Mouse (Mus musculus): Measurements from ENCODE around the gene Uba7.

Uba7 gene

GRCm38 (mm10) chr9:107967437-107967836 is 7.9 kb upstream of the Uba7 start:
- peaks cover 100% of the 10 kb centered on the region for H3K36me3 ChIP-seq (ENCODE audit: insufficient read depth, low read length)
- no peak overlapping the region for H3K4me3 ChIP-seq (replicated peaks; ENCODE audit: low read length)
- TF ChIP-seq NANOG (IDR thresholded peaks at IDR 0.05; ENCODE audit: borderline replicate concordance, low read length), result no peak
- TF ChIP-seq CTCF (conservative IDR thresholded peaks at IDR 0.05; ENCODE audit: low read length), result no peak
- TF ChIP-seq POU5F1 (IDR thresholded peaks at IDR 0.05; ENCODE audit: borderline replicate concordance, low read length), result no peak
- no peaks in the 10 kb centered on the region for H3K9me3 ChIP-seq (ENCODE audit: low read length)
- no peaks in the 10 kb centered on the region for H3K27me3 ChIP-seq (ENCODE audit: insufficient read depth, low read length)
- H3K4me1 ChIP-seq (replicated peaks; ENCODE audit: low read depth, low read length), result peaks cover 58% of the 10 kb centered on the region

GRCm38 (mm10) chr9:107968531-107968930 is 6.8 kb upstream of the Uba7 start:
- H3K4me1 ChIP-seq (replicated peaks; ENCODE audit: low read depth, low read length), result peaks cover 48% of the 10 kb centered on the region
- no peaks in the 10 kb centered on the region for H3K9me3 ChIP-seq (ENCODE audit: low read length)
- peaks cover 100% of the 10 kb centered on the region for H3K36me3 ChIP-seq (ENCODE audit: insufficient read depth, low read length)
- H3K27me3 ChIP-seq (ENCODE audit: insufficient read depth, low read length), result no peaks in the 10 kb centered on the region
- TF ChIP-seq POU5F1 (IDR thresholded peaks at IDR 0.05; ENCODE audit: borderline replicate concordance, low read length) (no peak), CTCF (conservative IDR thresholded peaks at IDR 0.05; ENCODE audit: low read length) (no peak)
- no peak overlapping the region for H3K4me3 ChIP-seq (replicated peaks; ENCODE audit: low read length)

GRCm38 (mm10) chr9:107970311-107970710 is 5.0 kb upstream of the Uba7 start:
- Histone ChIP-seq H3K4me3 (replicated peaks; ENCODE audit: low read length) (no peak overlapping the region), H3K4me1 (replicated peaks; ENCODE audit: low read depth, low read length) (peaks cover 31% of the 10 kb centered on the region)
- TF ChIP-seq CTCF (conservative IDR thresholded peaks at IDR 0.05; ENCODE audit: low read length) (no peak), POU5F1 (IDR thresholded peaks at IDR 0.05; ENCODE audit: borderline replicate concordance, low read length) (no peak), NANOG (IDR thresholded peaks at IDR 0.05; ENCODE audit: borderline replicate concordance, low read length) (no peak)

GRCm38 (mm10) chr9:107971690-107972541 is 3.4 kb upstream of the Uba7 start:
- H3K4me1 ChIP-seq (replicated peaks; ENCODE audit: low read depth, low read length), result peaks cover 31% of the 10 kb centered on the region
- no peaks in the 10 kb centered on the region for H3K9me3 ChIP-seq (ENCODE audit: low read length)
- H3K4me3 ChIP-seq (replicated peaks; ENCODE audit: low read length), result no peak overlapping the region
- H3K36me3 ChIP-seq (ENCODE audit: insufficient read depth, low read length), result peaks cover 67% of the 10 kb centered on the region
- TF ChIP-seq NANOG (IDR thresholded peaks at IDR 0.05; ENCODE audit: borderline replicate concordance, low read length) (peak; percentile 46; the same call in 1 of the 2 replicates), CTCF (conservative IDR thresholded peaks at IDR 0.05; ENCODE audit: low read length) (no peak), POU5F1 (IDR thresholded peaks at IDR 0.05; ENCODE audit: borderline replicate concordance, low read length) (no peak)
- H3K27me3 ChIP-seq (ENCODE audit: insufficient read depth, low read length), result peaks cover 6% of the 10 kb centered on the region; the same call in 1 of the 2 replicates

More at GRCm38 (mm10) chr9:107970311-107970710, 5.0 kb upstream of the Uba7 start:
- H3K9me3 ChIP-seq (ENCODE audit: low read length), result no peaks in the 10 kb centered on the region
- H3K36me3 ChIP-seq (ENCODE audit: insufficient read depth, low read length), result peaks cover 83% of the 10 kb centered on the region
- H3K27me3 ChIP-seq (ENCODE audit: insufficient read depth, low read length), result no peaks in the 10 kb centered on the region

- TF ChIP-seq CTCF (conservative IDR thresholded peaks at IDR 0.05; ENCODE audit: low read length) (no peak), NANOG (IDR thresholded peaks at IDR 0.05; ENCODE audit: borderline replicate concordance, low read length) (no peak), POU5F1 (IDR thresholded peaks at IDR 0.05; ENCODE audit: borderline replicate concordance, low read length) (no peak)
- Histone ChIP-seq H3K36me3 (ENCODE audit: insufficient read depth, low read length) (peaks cover 40% of the 10 kb centered on the region), H3K4me3 (replicated peaks; ENCODE audit: low read length) (no peak overlapping the region), H3K4me1 (replicated peaks; ENCODE audit: low read depth, low read length) (peaks cover 29% of the 10 kb centered on the region), H3K9me3 (ENCODE audit: low read length) (no peaks in the 10 kb centered on the region), H3K27me3 (ENCODE audit: insufficient read depth, low read length) (peaks cover 22% of the 10 kb centered on the region)
Measured at GRCm38 (mm10) chr9:107974491-107975171, 674 bp upstream of the Uba7 start.

GRCm38 (mm10) chr9:107978815-107979214 is 3.5 kb downstream of the Uba7 start:
- H3K4me1 ChIP-seq (replicated peaks; ENCODE audit: low read depth, low read length), result peaks cover 23% of the 10 kb centered on the region
- no peak overlapping the region for H3K4me3 ChIP-seq (replicated peaks; ENCODE audit: low read length)
- no peaks in the 10 kb centered on the region for H3K36me3 ChIP-seq (ENCODE audit: insufficient read depth, low read length)
- TF ChIP-seq NANOG (IDR thresholded peaks at IDR 0.05; ENCODE audit: borderline replicate concordance, low read length) (no peak), POU5F1 (IDR thresholded peaks at IDR 0.05; ENCODE audit: borderline replicate concordance, low read length) (no peak), CTCF (conservative IDR thresholded peaks at IDR 0.05; ENCODE audit: low read length) (no peak)
- H3K27me3 ChIP-seq (ENCODE audit: insufficient read depth, low read length), result peaks cover 60% of the 10 kb centered on the region
- no peaks in the 10 kb centered on the region for H3K9me3 ChIP-seq (ENCODE audit: low read length)

- Histone ChIP-seq H3K27me3 (ENCODE audit: insufficient read depth, low read length) (peaks cover 70% of the 10 kb centered on the region), H3K4me1 (replicated peaks; ENCODE audit: low read depth, low read length) (peaks cover 41% of the 10 kb centered on the region), H3K9me3 (ENCODE audit: low read length) (no peaks in the 10 kb centered on the region), H3K4me3 (replicated peaks; ENCODE audit: low read length) (no peak overlapping the region), H3K36me3 (ENCODE audit: insufficient read depth, low read length) (no peaks in the 10 kb centered on the region)
- no peak for TF ChIP-seq POU5F1 (IDR thresholded peaks at IDR 0.05; ENCODE audit: borderline replicate concordance, low read length)
- TF ChIP-seq NANOG (IDR thresholded peaks at IDR 0.05; ENCODE audit: borderline replicate concordance, low read length), result no peak
- TF ChIP-seq CTCF (conservative IDR thresholded peaks at IDR 0.05; ENCODE audit: low read length), result no peak
Measured at GRCm38 (mm10) chr9:107981684-107982605, 6.6 kb downstream of the Uba7 start.
